Mouse (Mus musculus): ENCODE results near the gene Slx. TPM values are rescaled to one million over a fixed set of nuclear protein-coding genes. Genes with fewer than 3 reads are reported as not detected.
"Not testable (repeated sequence)": the region's sequence is repeated elsewhere in the genome, so short reads cannot be mapped to it uniquely, and the experiment has no call there.

Slx gene
- total RNA-seq (2021) (not detected), polyA plus RNA-seq (2012; rRNA removed) (not detected in 2 replicates)
- long read RNA-seq = 0 reads

DNA sequence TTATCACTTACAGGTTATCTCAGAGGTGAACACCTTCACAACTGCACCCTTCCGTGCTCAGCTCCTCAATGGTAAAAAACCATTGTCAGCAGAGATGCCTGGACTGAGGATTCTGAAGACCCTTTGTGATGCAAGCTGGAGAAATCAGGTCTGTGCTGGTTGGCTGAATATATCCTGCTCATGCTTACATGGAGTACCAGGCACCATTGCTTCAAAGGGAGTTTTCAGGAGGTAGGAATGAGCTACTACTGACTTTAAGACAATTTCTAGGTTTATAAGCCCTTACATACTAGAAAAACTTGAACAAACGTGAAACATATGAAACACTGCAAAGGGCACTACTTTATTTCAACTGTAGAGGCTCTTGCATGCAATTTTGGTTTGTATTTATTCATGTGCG is at the start of gene Slx:
TSS of gene Slx (minus strand) at position 101 of the 400 bp plus-strand sequence.
- not testable (repeated sequence) for DNase-seq

Small RNA genes within 50 kb of the gene (microRNA-seq; reads per million reads assigned to microRNA genes)
- gene Gm27341 = 0 reads per million in 2 experiments

Other genes with a start within 250 kb of the Slx start
- not detected for gene Gm2030, start 235.5 kb downstream of the Slx start, total RNA-seq (2021)
- gene Gm2030, start 235.5 kb downstream of the Slx start, polyA plus RNA-seq (2012; rRNA removed) = not detected in 2 replicates
- not detected for gene Gm14525, start 157.1 kb upstream of the Slx start, total RNA-seq (2021)
- gene Gm14525, start 157.1 kb upstream of the Slx start, polyA plus RNA-seq (2012; rRNA removed) = not detected in 2 replicates